Comparison of ENCODE assay signal across 8 mouse cellular contexts in genomic region chr2:168170167-168170685, GRCm38 (mm10). TPM values are rescaled to one million over a fixed set of nuclear protein-coding genes. Genes with fewer than 3 reads are reported as not detected.
DNase-seq lines count a peak whose midpoint lies in the region; ATAC-seq lines count a peak whose summit lies in the region.

No protein-coding gene starts in this region.

- ATAC-seq in forebrain, embryonic 13.5 days, result peak; percentile 44; the same call in 1 of the 2 replicates
- peak; percentile 100 for ATAC-seq in hematopoietic stem cell, adult 5-6 weeks (replicated peaks in 1 of 2; ENCODE audit: insufficient read depth in 1 of 2, low FRiP score in 2 of 2, low TSS enrichment in 1 of 2, low read depth in 1 of 2, poor library complexity in 2 of 2, severe bottlenecking in 2 of 2)
- ATAC-seq in limb, embryonic 11.5 days (ENCODE audit: insufficient number of reproducible peaks, low FRiP score, low TSS enrichment, low read depth), result no peak

- peaks cover 23% of the 10 kb centered on the region for H3K4me1 ChIP-seq in forebrain, embryonic 13.5 days
- H3K4me1 ChIP-seq in limb, embryonic 11.5 days (ENCODE audit: control insufficient read depth, insufficient read depth, low read length), result peaks cover 36% of the 10 kb centered on the region
- H3K4me1 ChIP-seq in midbrain, embryonic 10.5 days, result peaks cover 41% of the 10 kb centered on the region

- H3K36me3 ChIP-seq in forebrain, embryonic 13.5 days (ENCODE audit: poor library complexity, severe bottlenecking), result peaks cover 13% of the 10 kb centered on the region; the same call in 1 of the 2 replicates
- peaks cover 2% of the 10 kb centered on the region; the same call in 1 of the 2 replicates for H3K36me3 ChIP-seq in limb, embryonic 11.5 days (ENCODE audit: control insufficient read depth, insufficient read depth, low read length)
- peaks cover 12% of the 10 kb centered on the region for H3K36me3 ChIP-seq in midbrain, embryonic 10.5 days

- no peak overlapping the region for H3K4me2 ChIP-seq in forebrain, embryonic 13.5 days
- peak overlapping the region; percentile 49 for H3K4me2 ChIP-seq in limb, embryonic 11.5 days (ENCODE audit: low read depth, severe bottlenecking)

- no peaks in the 10 kb centered on the region for H3K27me3 ChIP-seq in forebrain, embryonic 13.5 days
- no peaks in the 10 kb centered on the region for H3K27me3 ChIP-seq in limb, embryonic 11.5 days (ENCODE audit: control insufficient read depth, insufficient read depth, low read length)
- H3K27me3 ChIP-seq in midbrain, embryonic 10.5 days (ENCODE audit: low read depth, poor library complexity, severe bottlenecking), result no peaks in the 10 kb centered on the region

- H3K9me3 ChIP-seq in forebrain, embryonic 13.5 days (replicated peaks), result no peaks in the 10 kb centered on the region
- H3K9me3 ChIP-seq in limb, embryonic 11.5 days (ENCODE audit: control insufficient read depth, low read length), result no peaks in the 10 kb centered on the region
- no peaks in the 10 kb centered on the region for H3K9me3 ChIP-seq in midbrain, embryonic 10.5 days (replicated peaks)

- peak; percentile 40 to 48 for DNase-seq in CD8-positive naive resting alpha-beta T cell, adult 2 months (ENCODE audit: low read depth in 2 of 2, low spot score in 2 of 2)
- peak; percentile 90 for DNase-seq in adrenal gland, postnatal 10 days
- peak; percentile 63 for DNase-seq in limb, embryonic 11.5 days (ENCODE audit: low spot score)
- peak; percentile 35 for DNase-seq in midbrain, embryonic 10.5 days (ENCODE audit: low spot score)
- peak; percentile 79 to 87 for DNase-seq in spleen, postnatal 4 days (ENCODE audit: low spot score in 2 of 2)
- no peak for DNase-seq in cerebellum, adult 11 months

- no peak overlapping the region for H3K9ac ChIP-seq in forebrain, embryonic 13.5 days
- peak overlapping the region; percentile 12; the same call in 1 of the 2 replicates for H3K9ac ChIP-seq in limb, embryonic 11.5 days (ENCODE audit: low read length)

- H3K27ac ChIP-seq in forebrain, embryonic 13.5 days, result no peak overlapping the region
- peak overlapping the region; percentile 94 for H3K27ac ChIP-seq in limb, embryonic 11.5 days (replicated peaks; ENCODE audit: low read depth, low read length)
- H3K27ac ChIP-seq in midbrain, embryonic 10.5 days (replicated peaks), result peak overlapping the region; percentile 67

- H3K4me3 ChIP-seq in forebrain, embryonic 13.5 days, result no peak overlapping the region
- H3K4me3 ChIP-seq in limb, embryonic 11.5 days (ENCODE audit: low read depth, low read length), result no peak overlapping the region; the same call in 1 of the 2 replicates
- H3K4me3 ChIP-seq in midbrain, embryonic 10.5 days, result peak overlapping the region; percentile 32

- 12% methylated on average over 13 of the region's 13 CpGs for WGBS in forebrain, embryonic 13.5 days
- 6% methylated on average over 13 of the region's 13 CpGs for WGBS in limb, embryonic 11.5 days
- 9% methylated on average over 13 of the region's 13 CpGs for WGBS in midbrain, embryonic 10.5 days

RNA-seq across cellular contexts. Expression of gene Adnp, which starts 36.7 kb away (rescaled TPM):
- total RNA-seq in adrenal gland, postnatal 10 days (2021), result 10 to 100 TPM; 47.6 to 66.2 TPM
- polyA plus RNA-seq in forebrain, embryonic 13.5 days (2015; fragmentation: Nextera tagmentation; extraction: Ambion mirVana), result 2.5 and 4.0 TPM in 2 replicates
- 9.3 and 11.3 TPM in 2 replicates for total RNA-seq in hematopoietic stem cell, adult 5-6 weeks (2017)
- 12.2 and 19.8 TPM in 2 replicates for polyA plus RNA-seq in limb, embryonic 11.5 days (2014; fragmentation: Nextera tagmentation; extraction: Ambion mirVana)
- polyA plus RNA-seq in midbrain, embryonic 10.5 days (2016; fragmentation: Nextera tagmentation; extraction: Ambion mirVana), result 1.7 and 2.5 TPM in 2 replicates

RNA-seq across cellular contexts. Expression of gene Gm20716, which starts 59.9 kb away (rescaled TPM):
- total RNA-seq in adrenal gland, postnatal 10 days (2021), result 10 to 100 TPM; 21.9 to 24.6 TPM
- 26.9 and 32.7 TPM in 2 replicates for polyA plus RNA-seq in forebrain, embryonic 13.5 days (2015; fragmentation: Nextera tagmentation; extraction: Ambion mirVana)
- 54.6 and 68.7 TPM in 2 replicates for total RNA-seq in hematopoietic stem cell, adult 5-6 weeks (2017)
- polyA plus RNA-seq in limb, embryonic 11.5 days (2014; fragmentation: Nextera tagmentation; extraction: Ambion mirVana), result 27.8 and 28.5 TPM in 2 replicates
- polyA plus RNA-seq in midbrain, embryonic 10.5 days (2016; fragmentation: Nextera tagmentation; extraction: Ambion mirVana), result 17.2 and 18.1 TPM in 2 replicates
